Mouse (Mus musculus): ENCODE data around the gene Hs2st1. TPM values are rescaled to one million over a fixed set of nuclear protein-coding genes. Genes with fewer than 3 reads are reported as not detected.

Hs2st1 gene
- total RNA-seq, 2 experiments from 2014 or later: 47.2 to 50.7 TPM

GRCm38 (mm10) chr3:144475891-144476290 is 94.1 kb downstream of the Hs2st1 start:
- Histone ChIP-seq H3K27ac (no peak overlapping the region), H3K4me3 (no peak overlapping the region)
- intact Hi-C loops (cut with DNase I): loop anchor here (5.0 kb wide), 1 partner anchor 96 kb away; the partner anchor contains the start of genes Hs2st1 and Selenof
- TF ChIP-seq CTCF (IDR thresholded peaks at IDR 0.05): no peak
- no peak for DNase-seq (ENCODE audit: extremely low spot score in 1 of 2, low spot score in 2 of 2)

DNA sequence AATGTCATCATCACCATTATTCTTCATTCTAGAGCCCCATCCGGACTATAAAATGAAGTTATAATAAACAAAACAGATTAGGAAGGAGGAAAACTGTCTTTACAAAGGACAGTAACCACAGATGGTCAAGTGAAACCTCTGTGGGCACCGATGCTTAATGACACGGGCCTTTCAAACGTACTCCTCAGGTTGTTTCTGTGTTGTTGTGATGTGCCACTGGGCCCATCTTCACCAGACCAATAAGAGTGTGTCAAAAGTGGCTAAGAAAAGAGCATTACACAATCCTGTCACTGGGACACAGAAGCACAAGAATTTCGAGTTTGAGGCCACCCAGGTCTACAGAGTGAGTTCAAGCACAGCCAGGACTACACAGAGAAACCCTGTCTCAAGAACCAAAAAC is 95.3 kb downstream of the Hs2st1 start:
- TF ChIP-seq CTCF (IDR thresholded peaks at IDR 0.05): no peak
- intact Hi-C loops (cut with DNase I): loop anchor here (5.0 kb wide), 1 partner anchor 98 kb away; the partner anchor contains the start of genes Hs2st1 and Selenof
- H3K27ac ChIP-seq: no peak overlapping the region
- H3K4me3 ChIP-seq: no peak overlapping the region
- DNase-seq (ENCODE audit: extremely low spot score in 1 of 2, low spot score in 2 of 2): no peak

- DNase-seq (ENCODE audit: extremely low spot score in 1 of 2, low spot score in 2 of 2): no peak
- intact Hi-C loops (cut with DNase I): no loop called here
- no peak for TF ChIP-seq CTCF (IDR thresholded peaks at IDR 0.05)
- H3K27ac ChIP-seq: no peak overlapping the region
- H3K4me3 ChIP-seq: no peak overlapping the region
Observed at GRCm38 (mm10) chr3:144471954-144472353, 98.0 kb downstream of the Hs2st1 start.

DNA sequence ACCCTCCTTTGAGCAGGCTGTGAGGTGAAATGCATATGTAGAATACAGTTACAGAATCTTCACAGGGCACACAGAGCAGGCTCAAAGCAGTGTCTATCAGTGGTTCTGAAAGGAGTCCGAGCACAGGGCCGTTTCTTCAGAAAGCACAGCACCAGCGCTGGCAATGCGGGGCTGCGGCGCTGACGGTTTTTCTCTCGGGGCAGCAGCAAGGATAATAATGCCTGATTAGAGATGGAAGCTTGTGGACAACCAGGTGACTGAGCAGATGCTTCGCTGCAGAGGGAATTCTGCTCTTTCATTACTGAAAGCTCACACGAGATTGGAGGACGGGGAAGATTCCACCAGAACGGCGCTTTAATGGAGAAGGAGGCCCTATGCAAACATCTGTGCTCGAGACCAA is 99.1 kb downstream of the Hs2st1 start:
- intact Hi-C loops (cut with DNase I): no loop called here
- no peak overlapping the region for H3K27ac ChIP-seq
- no peak overlapping the region for H3K4me3 ChIP-seq
- DNase-seq (ENCODE audit: extremely low spot score in 1 of 2, low spot score in 2 of 2): no peak
- TF ChIP-seq CTCF (IDR thresholded peaks at IDR 0.05): no peak

DNA sequence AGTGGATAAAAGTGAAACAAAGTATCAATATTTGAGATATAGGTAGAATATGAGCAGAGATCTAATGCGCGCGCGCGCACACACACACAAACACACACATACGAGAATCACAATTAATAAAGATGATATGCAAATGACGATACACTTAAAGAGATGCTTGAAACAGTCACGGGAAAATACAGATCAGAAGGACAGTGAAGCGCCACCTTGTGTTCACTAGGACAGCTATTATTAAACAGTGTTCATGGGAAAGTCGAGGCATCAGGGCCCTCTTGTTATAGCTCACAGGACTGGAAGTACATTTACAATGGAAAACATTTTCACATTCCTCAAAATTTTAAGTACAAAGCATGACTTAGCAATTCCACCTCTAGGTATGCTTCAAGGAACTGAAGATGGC is 102.5 kb downstream of the Hs2st1 start:
- intact Hi-C loops (cut with DNase I): no loop called here
- no peak overlapping the region for H3K27ac ChIP-seq
- H3K4me3 ChIP-seq: no peak overlapping the region
- peak; percentile 55 for TF ChIP-seq CTCF (IDR thresholded peaks at IDR 0.05)
- DNase-seq (ENCODE audit: extremely low spot score in 1 of 2, low spot score in 2 of 2): no peak

DNA sequence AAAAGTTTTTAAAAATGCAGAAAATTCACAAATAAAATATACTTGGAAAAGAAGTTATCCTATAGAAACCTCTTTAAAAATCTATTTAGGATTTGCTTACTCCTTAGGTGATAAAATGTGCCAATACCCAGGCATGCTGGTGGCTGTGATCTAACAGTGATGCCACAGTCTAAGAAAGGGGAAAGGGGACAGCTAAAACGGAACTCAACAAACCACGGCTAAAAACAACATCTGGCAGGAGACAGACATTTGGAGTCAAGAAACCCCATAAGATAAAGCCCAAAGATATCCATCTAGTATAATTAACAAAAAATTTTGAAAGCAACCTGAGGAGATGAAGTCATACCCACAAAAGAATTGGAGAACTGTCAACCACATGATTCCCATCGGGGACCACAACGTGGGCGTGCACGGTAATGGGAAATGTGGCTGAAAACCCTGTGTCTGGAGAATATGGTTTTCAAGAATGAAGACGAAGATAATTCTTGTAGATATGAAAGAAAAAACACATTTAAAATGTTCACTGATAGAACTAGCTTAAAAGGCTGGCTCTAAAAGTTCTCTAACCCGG is 103.8 kb downstream of the Hs2st1 start:
- H3K27ac ChIP-seq: no peak overlapping the region
- no peak for DNase-seq (ENCODE audit: extremely low spot score in 1 of 2, low spot score in 2 of 2)
- TF ChIP-seq CTCF (IDR thresholded peaks at IDR 0.05): no peak
- intact Hi-C loops (cut with DNase I): no loop called here
- H3K4me3 ChIP-seq: no peak overlapping the region

DNA sequence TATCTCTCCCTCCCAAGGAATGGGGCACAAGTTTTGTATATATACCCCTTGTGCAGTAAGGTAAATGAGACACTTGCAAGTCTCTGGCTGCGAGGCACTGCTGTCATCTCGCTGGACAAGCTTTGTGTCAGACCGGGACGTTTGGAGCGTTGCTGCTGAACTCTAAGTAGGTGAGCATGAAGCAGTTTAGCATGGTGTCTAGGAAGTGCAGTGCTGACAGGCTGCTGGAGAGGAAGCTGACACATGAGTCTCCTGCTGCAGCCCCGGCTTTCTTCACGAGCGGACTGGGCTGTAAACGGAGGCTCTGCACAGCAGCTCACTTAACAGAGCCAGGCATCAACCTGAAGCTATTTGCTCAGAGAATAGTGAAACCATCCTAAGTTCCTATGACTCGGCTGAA is 107.3 kb downstream of the Hs2st1 start:
- Histone ChIP-seq H3K4me3 (no peak overlapping the region), H3K27ac (no peak overlapping the region)
- no peak for DNase-seq (ENCODE audit: extremely low spot score in 1 of 2, low spot score in 2 of 2)
- intact Hi-C loops (cut with DNase I): no loop called here
- no peak for TF ChIP-seq CTCF (IDR thresholded peaks at IDR 0.05)

GRCm38 (mm10) chr3:144460183-144460788 is 109.7 kb downstream of the Hs2st1 start:
- Histone ChIP-seq H3K4me3 (no peak overlapping the region), H3K27ac (no peak overlapping the region)
- no peak for TF ChIP-seq CTCF (IDR thresholded peaks at IDR 0.05)
- intact Hi-C loops (cut with DNase I): no loop called here
- DNase-seq (ENCODE audit: extremely low spot score in 1 of 2, low spot score in 2 of 2): no peak

GRCm38 (mm10) chr3:144459285-144459697 is 110.7 kb downstream of the Hs2st1 start:
- no peak overlapping the region for H3K27ac ChIP-seq
- DNase-seq (ENCODE audit: extremely low spot score in 1 of 2, low spot score in 2 of 2): no peak
- intact Hi-C loops (cut with DNase I): no loop called here
- no peak for TF ChIP-seq CTCF (IDR thresholded peaks at IDR 0.05)
- H3K4me3 ChIP-seq: no peak overlapping the region

DNA sequence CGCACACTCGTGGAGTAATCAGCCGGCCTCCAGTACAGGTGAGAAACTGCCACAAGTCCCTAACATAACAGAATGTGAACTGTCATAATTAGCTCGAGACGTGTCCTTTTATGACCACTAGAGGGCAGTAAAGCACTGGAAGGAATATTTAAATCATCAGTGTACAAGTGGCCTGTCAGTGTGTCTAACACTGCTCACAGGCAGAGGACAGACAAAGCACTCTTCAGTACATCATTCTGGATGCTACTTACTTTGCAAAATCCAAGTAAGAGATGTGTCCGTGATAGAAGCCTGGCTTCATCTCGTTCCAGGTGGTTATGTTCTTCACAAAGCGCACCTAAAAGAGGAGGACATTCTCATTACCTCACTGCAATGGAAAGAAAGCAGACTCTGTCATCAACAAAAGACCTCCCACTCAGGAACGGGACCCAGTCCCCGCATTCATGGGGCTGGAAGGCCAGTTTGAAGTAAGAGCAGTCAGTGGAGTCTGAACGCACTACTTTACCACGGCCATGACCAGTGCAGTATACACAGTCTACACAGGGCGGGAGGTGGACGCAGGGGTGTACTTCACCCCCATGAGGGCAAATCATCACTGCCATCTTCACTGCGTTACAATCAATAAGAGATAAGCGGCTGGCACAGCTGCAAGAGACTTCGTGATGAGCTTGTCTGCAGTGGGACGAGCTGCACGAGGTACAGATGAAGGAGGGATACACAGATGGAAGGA is 116.1 kb downstream of the Hs2st1 start:
- Histone ChIP-seq H3K4me3 (no peak overlapping the region), H3K27ac (no peak overlapping the region)
- TF ChIP-seq CTCF (IDR thresholded peaks at IDR 0.05): peak; percentile 93
- peak in 1 of 2 experiments; percentile 54 for DNase-seq (ENCODE audit: extremely low spot score in 1 of 2, low spot score in 2 of 2)
- intact Hi-C loops (cut with DNase I): loop anchor here (1.0 to 5.0 kb wide), 4 partner anchors 113 to 267 kb away; partner anchors contain the start of gene Sh3glb1

GRCm38 (mm10) chr3:144448977-144449376 is 121.0 kb downstream of the Hs2st1 start:
- no peak for TF ChIP-seq CTCF (IDR thresholded peaks at IDR 0.05)
- no peak for DNase-seq (ENCODE audit: extremely low spot score in 1 of 2, low spot score in 2 of 2)
- intact Hi-C loops (cut with DNase I): no loop called here

DNA sequence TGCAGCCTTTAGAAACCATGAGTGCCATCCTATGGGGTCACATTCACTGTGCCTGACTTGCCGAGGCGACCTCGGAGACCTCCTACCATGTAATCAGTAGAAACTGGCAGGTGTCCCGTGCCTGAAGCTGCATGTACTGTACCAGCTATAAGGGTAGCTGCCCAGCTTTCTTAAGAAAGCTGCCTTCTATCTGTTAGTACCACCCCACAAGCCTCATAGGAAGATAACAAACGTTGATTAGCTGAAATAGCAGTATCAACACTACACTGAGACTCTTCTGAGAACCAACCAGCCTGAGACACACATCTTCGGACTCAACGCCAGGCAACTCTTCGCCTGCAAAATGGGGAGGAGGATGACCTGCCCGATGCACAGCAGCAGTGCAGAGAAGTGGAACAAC is 122.1 kb downstream of the Hs2st1 start:
- intact Hi-C loops (cut with DNase I): no loop called here
- Histone ChIP-seq H3K4me3 (no peak overlapping the region), H3K27ac (no peak overlapping the region)
- no peak for DNase-seq (ENCODE audit: extremely low spot score in 1 of 2, low spot score in 2 of 2)
- no peak for TF ChIP-seq CTCF (IDR thresholded peaks at IDR 0.05)

More at GRCm38 (mm10) chr3:144448977-144449376, 121.0 kb downstream of the Hs2st1 start:
- Histone ChIP-seq H3K4me3 (no peak overlapping the region), H3K27ac (no peak overlapping the region)

All from left cerebral cortex, adult 2 months (tissue).